Mouse (Mus musculus) erythroblast, embryonic 14.5 days (primary cell): ENCODE measurements at regions not wholly inside any gene's neighbourhood (a gene's known extent, or its start where the extent isn't known, plus 50 kb on each side); places are given as distances from the start of the nearest gene placed in this dataset.

Experiments used
- H3K27me3 ChIP-seq: 2 replicates; pipeline ENCODE4 v1.6.1; 2012; ENCODE audit warnings: inconsistent platforms; ENCODE audit not compliant: control insufficient read depth
- H3K36me3 ChIP-seq: 2 replicates; pipeline ENCODE4 v1.6.1; 2012; ENCODE audit warnings: mild to moderate bottlenecking, inconsistent platforms; ENCODE audit not compliant: control insufficient read depth
- H3K4me1 ChIP-seq: 2 replicates; pipeline ENCODE4 v1.6.1; 2012; ENCODE audit warnings: inconsistent platforms; ENCODE audit not compliant: control insufficient read depth
- H3K4me3 ChIP-seq: replicated peaks from 2 replicates; pipeline ENCODE3; 2012; ENCODE audit warnings: moderate library complexity, mild to moderate bottlenecking, inconsistent platforms
- H3K9me3 ChIP-seq: 2 replicates; pipeline ENCODE4 v1.6.1; 2012; ENCODE audit warnings: low read length, inconsistent platforms, mixed read lengths; ENCODE audit not compliant: control insufficient read depth
- GATA1 ChIP-seq: IDR thresholded peaks from 2 replicates; pipeline ENCODE4 v1.6.1; 2012; ENCODE audit warnings: low read length, inconsistent platforms, mixed read lengths
- TAL1 ChIP-seq: IDR thresholded peaks from 3 replicates; pipeline ENCODE4 v1.6.1; 2012; ENCODE audit warnings: low read length, inconsistent platforms, mixed read lengths

DNA sequence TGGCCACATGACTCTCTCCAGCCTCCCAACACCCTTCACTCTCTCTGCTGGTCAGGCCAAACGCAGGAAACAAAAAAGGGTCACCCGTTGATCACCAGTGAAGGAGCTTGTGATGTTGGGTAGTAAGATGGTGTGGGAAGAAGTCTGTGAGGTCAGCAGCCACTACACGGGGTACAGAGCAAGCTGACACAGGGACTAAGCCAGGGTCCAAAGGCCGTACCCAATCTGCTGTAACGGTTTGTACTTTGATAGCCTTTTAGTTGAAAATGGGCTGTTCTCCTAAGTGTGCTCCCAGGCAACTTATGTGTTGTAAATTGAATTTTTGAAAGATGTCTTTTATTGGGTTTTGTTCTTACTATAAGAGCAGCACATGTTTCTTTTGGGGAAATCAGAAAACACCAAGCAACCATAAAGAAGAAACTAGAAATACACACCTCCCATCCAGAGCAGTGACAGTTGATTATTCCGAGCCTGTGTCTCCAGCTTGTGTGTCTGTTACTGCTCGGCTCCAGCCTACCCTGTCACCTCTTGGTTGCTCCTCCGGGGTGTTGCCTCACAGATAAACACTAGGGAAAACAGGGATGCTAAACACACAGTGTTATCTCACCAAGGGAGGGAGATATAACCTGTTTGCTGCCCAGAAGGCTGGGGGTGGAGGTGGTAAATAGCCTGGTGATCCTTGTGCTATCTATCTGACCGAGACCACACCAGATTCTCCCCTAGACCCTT lies 158.4 kb upstream of the Usp24 start:
- no peaks in the 10 kb centered on the region for H3K4me1 ChIP-seq
- no peaks in the 10 kb centered on the region for H3K36me3 ChIP-seq
- TF ChIP-seq TAL1 (no peak), GATA1 (no peak)
- H3K9me3 ChIP-seq: no peaks in the 10 kb centered on the region; the same call in 1 of the 2 replicates
- H3K27me3 ChIP-seq: no peaks in the 10 kb centered on the region
- no peak overlapping the region for H3K4me3 ChIP-seq

DNA sequence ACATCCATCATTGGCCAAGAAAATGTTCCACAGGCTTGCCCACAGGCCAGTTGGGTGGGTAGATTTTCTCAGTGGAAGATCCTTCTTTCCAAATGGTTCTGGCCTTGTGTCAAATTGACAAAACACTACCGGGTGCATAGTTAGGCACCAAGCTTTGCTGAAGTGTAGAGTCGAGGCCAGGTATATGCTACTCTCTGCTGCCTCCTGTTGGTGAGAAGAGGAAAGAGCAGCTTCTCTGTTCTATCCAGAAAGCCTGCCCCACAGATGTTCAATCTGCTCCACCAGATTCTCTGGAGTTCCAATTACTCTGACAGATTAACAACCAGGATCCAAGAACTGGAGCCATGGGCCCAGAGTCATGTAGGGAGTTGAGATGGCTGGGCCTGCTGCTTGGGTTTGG lies 154.4 kb upstream of the Usp24 start:
- Histone ChIP-seq H3K4me1 (no peaks in the 10 kb centered on the region), H3K27me3 (no peaks in the 10 kb centered on the region), H3K4me3 (no peak overlapping the region), H3K9me3 (no peaks in the 10 kb centered on the region), H3K36me3 (no peaks in the 10 kb centered on the region)
- TF ChIP-seq TAL1 (no peak), GATA1 (no peak)

DNA sequence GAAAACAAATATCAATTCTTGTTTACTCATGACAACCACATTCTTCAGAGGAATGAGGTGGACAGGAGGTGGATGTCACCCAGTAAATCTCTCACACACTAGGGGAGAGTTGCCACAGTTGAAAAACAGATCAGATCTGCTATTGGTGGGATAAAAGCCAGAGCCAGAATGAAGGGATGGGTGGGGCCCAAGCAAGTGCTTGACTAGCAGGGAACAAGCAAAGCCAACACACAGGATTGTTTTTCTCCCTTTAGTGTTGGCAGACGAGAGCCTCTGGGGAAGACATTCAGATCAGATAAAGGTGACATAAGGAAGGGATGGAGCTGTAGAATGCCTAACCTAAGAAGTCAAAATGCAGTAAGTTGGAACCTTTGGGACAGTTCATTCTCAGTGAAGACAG lies 153.5 kb upstream of the Usp24 start:
- TF ChIP-seq TAL1 (no peak), GATA1 (no peak)
- Histone ChIP-seq H3K9me3 (no peaks in the 10 kb centered on the region), H3K27me3 (no peaks in the 10 kb centered on the region), H3K4me3 (no peak overlapping the region), H3K4me1 (no peaks in the 10 kb centered on the region), H3K36me3 (no peaks in the 10 kb centered on the region)

DNA sequence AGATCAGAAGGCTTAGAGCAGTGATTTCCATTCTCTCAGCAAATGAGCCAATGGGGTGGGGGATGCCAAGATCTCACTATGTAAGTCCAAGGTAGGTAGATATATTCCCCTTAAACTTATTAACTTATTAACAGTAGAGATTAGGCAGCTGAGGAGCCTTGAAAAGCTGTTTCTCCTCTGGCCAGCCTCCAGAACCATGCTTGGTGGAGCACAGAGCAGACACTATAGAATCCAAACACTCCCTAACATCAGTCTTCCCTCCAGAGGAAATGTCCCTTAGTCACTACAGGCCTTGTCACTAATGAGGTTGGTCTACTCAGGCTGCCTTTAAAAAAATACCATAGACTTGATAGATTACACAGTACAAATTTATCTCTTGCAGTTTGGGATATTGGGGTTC lies 152.8 kb upstream of the Usp24 start:
- no peaks in the 10 kb centered on the region for H3K9me3 ChIP-seq
- H3K27me3 ChIP-seq: no peaks in the 10 kb centered on the region
- H3K4me1 ChIP-seq: no peaks in the 10 kb centered on the region
- H3K4me3 ChIP-seq: no peak overlapping the region
- no peaks in the 10 kb centered on the region for H3K36me3 ChIP-seq
- TF ChIP-seq GATA1 (no peak), TAL1 (no peak)

DNA sequence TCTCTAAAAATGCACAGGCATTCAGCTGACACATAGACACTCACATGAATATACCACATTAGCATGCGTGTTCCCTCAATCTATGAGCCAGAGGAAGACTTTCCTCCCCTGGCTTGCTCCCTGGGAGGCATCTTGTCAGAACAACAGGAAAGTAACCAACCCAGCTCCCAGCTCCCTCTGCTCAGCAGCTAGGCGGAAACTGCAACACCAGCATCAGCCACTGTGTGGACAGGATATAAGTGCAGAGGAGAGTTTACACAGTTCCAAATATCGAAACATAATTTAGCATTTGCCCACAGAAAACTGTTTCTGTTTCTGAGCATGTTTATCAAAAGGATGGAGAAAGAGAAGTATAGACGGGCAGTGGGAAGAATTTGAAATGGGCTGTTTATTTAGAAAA lies 148.3 kb upstream of the Usp24 start:
- Histone ChIP-seq H3K4me1 (no peaks in the 10 kb centered on the region), H3K27me3 (no peaks in the 10 kb centered on the region), H3K4me3 (no peak overlapping the region), H3K36me3 (no peaks in the 10 kb centered on the region), H3K9me3 (no peaks in the 10 kb centered on the region)
- no peak for TF ChIP-seq GATA1
- TF ChIP-seq TAL1: no peak

DNA sequence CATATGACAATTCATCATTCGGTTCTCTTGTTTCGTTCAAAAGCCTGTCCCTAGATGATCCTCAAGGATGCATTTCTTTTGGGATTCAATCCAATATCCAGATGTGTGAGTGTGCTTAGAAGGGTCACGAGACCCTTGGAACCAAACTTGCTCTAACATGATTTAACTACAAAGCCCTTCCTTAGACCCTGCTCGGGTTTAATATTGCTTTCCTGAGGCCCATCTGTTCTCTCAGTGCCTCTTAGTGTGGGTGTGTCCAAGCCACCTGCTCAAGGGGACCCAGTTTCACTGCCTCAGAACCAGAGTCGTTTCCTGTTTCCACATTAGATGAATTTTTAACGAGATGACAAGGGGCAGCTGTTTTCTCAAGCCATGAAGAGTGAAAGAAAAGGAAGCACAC lies 147.3 kb upstream of the Usp24 start:
- H3K27me3 ChIP-seq: no peaks in the 10 kb centered on the region
- H3K4me3 ChIP-seq: no peak overlapping the region
- H3K9me3 ChIP-seq: no peaks in the 10 kb centered on the region
- no peaks in the 10 kb centered on the region for H3K4me1 ChIP-seq
- TF ChIP-seq GATA1 (no peak), TAL1 (no peak)
- H3K36me3 ChIP-seq: no peaks in the 10 kb centered on the region

DNA sequence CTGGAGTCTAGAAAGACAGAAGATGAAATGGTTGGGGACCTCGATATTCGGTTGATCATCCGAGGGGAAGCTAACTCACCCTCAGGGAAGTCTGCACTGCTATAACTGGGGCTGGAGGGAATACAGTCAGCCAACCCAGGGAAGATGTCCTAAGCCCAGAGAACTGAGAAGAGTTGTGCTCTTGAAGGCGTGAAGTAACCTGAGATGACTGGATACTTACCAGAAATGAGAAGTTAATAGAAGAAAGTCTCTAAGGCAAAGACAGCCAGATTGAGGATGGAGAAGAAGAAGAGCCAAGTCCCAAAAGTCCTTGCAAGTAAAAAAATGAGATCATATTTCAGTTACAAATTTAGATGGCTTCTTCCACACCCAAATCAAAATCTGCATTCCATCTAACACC lies 146.5 kb upstream of the Usp24 start:
- Histone ChIP-seq H3K4me1 (no peaks in the 10 kb centered on the region), H3K36me3 (no peaks in the 10 kb centered on the region), H3K4me3 (no peak overlapping the region), H3K27me3 (no peaks in the 10 kb centered on the region), H3K9me3 (no peaks in the 10 kb centered on the region)
- no peak for TF ChIP-seq TAL1
- TF ChIP-seq GATA1: no peak

DNA sequence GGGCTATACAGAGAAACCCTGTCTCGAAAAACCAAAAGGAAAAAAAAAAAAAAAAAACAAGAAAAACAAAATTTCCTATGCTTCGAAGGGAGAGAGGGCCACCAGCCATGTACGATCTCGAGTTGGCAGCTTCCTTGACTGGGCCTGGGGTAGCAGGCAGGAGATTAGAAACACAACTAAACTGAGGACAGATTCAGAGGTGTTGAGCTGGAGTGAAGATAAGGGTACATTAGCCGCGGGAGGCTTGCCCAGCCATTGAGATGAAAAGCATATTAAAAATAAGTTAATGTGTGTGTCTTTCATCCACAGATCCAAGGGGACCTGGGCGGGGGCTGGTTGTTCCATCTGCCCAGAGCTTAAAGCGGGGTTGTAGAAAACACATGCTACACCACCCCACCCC lies 145.3 kb upstream of the Usp24 start:
- Histone ChIP-seq H3K36me3 (no peaks in the 10 kb centered on the region), H3K4me3 (no peak overlapping the region), H3K9me3 (no peaks in the 10 kb centered on the region), H3K4me1 (no peaks in the 10 kb centered on the region), H3K27me3 (no peaks in the 10 kb centered on the region)
- no peak for TF ChIP-seq GATA1
- TF ChIP-seq TAL1: no peak

DNA sequence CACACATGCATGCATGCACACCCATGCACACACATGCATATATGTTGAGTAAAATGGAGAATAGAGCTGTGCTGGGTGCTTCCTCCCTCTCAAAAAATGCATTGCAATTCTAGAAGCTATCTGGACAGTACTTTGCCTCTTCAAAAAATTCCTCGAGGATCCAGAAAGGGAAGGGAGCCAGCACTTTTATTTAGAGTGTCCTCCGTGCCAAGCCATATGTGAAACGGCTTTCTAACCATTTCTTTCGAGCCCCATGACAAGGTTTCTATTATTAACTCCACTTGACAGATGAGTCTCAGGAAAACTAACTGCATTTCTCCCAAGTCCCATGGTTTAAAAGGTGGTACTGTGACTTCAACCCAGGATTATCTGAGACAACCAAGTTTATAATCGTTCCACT lies 140.7 kb upstream of the Usp24 start:
- Histone ChIP-seq H3K9me3 (no peaks in the 10 kb centered on the region), H3K27me3 (no peaks in the 10 kb centered on the region), H3K4me3 (no peak overlapping the region), H3K36me3 (no peaks in the 10 kb centered on the region), H3K4me1 (no peaks in the 10 kb centered on the region)
- TF ChIP-seq GATA1 (no peak), TAL1 (no peak)

DNA sequence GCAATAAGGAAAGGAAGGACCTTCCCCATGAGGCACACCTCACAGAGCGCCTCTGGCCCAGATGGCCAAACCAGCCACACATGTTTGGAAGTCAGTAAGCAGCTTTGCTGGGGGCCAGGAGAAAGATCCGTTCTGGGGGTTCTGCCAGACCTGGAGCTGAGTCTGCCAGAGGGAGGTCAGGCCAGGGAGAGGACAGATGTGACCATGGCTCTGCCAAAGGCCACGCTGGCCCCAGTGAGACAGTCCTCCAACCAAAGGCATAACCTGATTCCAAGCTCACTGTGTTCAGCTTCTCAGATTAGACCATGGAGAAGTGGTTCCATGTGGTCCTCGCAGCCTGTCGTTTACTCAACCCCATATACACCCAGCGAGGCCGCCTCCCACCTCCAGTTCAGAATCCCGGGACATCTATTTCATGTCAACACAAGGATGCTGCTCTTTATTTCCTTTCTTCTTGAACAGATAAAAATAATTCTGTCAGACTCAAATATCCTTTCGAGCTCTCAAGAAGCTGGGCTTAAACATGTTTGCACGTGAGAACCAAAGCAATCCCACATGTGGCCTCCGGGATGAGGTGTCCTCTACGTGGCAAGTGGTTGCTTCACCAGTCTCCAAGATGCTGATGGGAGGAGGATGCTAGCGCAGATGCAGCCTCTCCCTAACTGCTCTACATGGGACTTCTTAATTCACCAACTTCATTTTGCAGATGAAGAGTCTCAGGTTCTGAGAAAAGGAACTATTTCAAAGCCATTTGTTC lies 130.1 kb upstream of the Usp24 start:
- Histone ChIP-seq H3K4me3 (no peak overlapping the region), H3K36me3 (no peaks in the 10 kb centered on the region), H3K27me3 (no peaks in the 10 kb centered on the region), H3K4me1 (no peaks in the 10 kb centered on the region), H3K9me3 (peaks cover 2% of the 10 kb centered on the region; the same call in 1 of the 2 replicates)
- no peak for TF ChIP-seq TAL1
- no peak for TF ChIP-seq GATA1
